Mouse (Mus musculus): ENCODE data around the gene Ovgp1.
"Not testable (repeated sequence)": the region's sequence is repeated elsewhere in the genome, so short reads cannot be mapped to it uniquely, and the experiment has no call there.

Ovgp1 gene

GRCm38 (mm10) chr3:105973411-105973810 lies at the start of gene Ovgp1:
TSS of gene Ovgp1 (plus strand) at chr3:105973711.
- no peak for DNase-seq

GRCm38 (mm10) chr3:105924616-105925015 lies 48.9 kb upstream of the Ovgp1 start:
- DNase-seq = no peak

- DNase-seq = no peak
Observed at GRCm38 (mm10) chr3:105927561-105928194, 45.8 kb upstream of the Ovgp1 start.

- DNase-seq = no peak
Observed at GRCm38 (mm10) chr3:105928195-105928569, 45.3 kb upstream of the Ovgp1 start.

- no peak for DNase-seq
Observed at GRCm38 (mm10) chr3:105928781-105929180, 44.7 kb upstream of the Ovgp1 start.

GRCm38 (mm10) chr3:105929821-105930220 lies 43.7 kb upstream of the Ovgp1 start:
- no peak for DNase-seq

GRCm38 (mm10) chr3:105931095-105931494 lies 42.4 kb upstream of the Ovgp1 start:
- DNase-seq = no peak

- no peak for DNase-seq
Observed at GRCm38 (mm10) chr3:105932240-105933071, 41.1 kb upstream of the Ovgp1 start, which contains the start of gene I830077J02Rik. TSS of gene I830077J02Rik (minus strand) at chr3:105932664.

GRCm38 (mm10) chr3:105933926-105934325 lies 39.6 kb upstream of the Ovgp1 start:
- no peak for DNase-seq

- peak in 1 of 2 experiments; percentile 39 for DNase-seq
Observed at GRCm38 (mm10) chr3:105935033-105935432, 38.5 kb upstream of the Ovgp1 start.

- DNase-seq = no peak
Observed at GRCm38 (mm10) chr3:105936111-105936510, 37.4 kb upstream of the Ovgp1 start.

- DNase-seq = no peak
Observed at GRCm38 (mm10) chr3:105951348-105951747, 22.2 kb upstream of the Ovgp1 start.

GRCm38 (mm10) chr3:105957235-105957634 lies 16.3 kb upstream of the Ovgp1 start:
- no peak for DNase-seq

GRCm38 (mm10) chr3:105958204-105958603 lies 15.3 kb upstream of the Ovgp1 start:
- DNase-seq = no peak

- DNase-seq = peak; percentile 98
Observed at GRCm38 (mm10) chr3:105958974-105959580, 14.4 kb upstream of the Ovgp1 start, which contains the start of gene Wdr77. TSS of gene Wdr77 (plus strand) at chr3:105959369.

GRCm38 (mm10) chr3:105959585-105959984 lies 13.9 kb upstream of the Ovgp1 start:
- DNase-seq = peak in 1 of 2 experiments; percentile 77

- DNase-seq = no peak
Observed at GRCm38 (mm10) chr3:105959999-105960398, 13.5 kb upstream of the Ovgp1 start, which contains the start of gene Atp5f1. TSS of gene Atp5f1 (minus strand) at chr3:105960099.

GRCm38 (mm10) chr3:105960700-105961099 lies 12.8 kb upstream of the Ovgp1 start:
- peak in 1 of 2 experiments; percentile 26 for DNase-seq

- DNase-seq = no peak
Observed at GRCm38 (mm10) chr3:105971831-105972446, 1.6 kb upstream of the Ovgp1 start.

GRCm38 (mm10) chr3:105974174-105974573 lies 663 bp downstream of the Ovgp1 start:
- no peak for DNase-seq

- DNase-seq = not testable (repeated sequence)
Observed at GRCm38 (mm10) chr3:105989611-105990010, 16.1 kb downstream of the Ovgp1 start.

- peak; percentile 70 to 76 for DNase-seq
Observed at GRCm38 (mm10) chr3:105991653-105992283, 18.3 kb downstream of the Ovgp1 start.
